Mouse (Mus musculus) cerebellum, adult 2 months (tissue): ENCODE measurements around the gene Gng7. TPM values are rescaled to one million over a fixed set of nuclear protein-coding genes. Genes with fewer than 3 reads are reported as not detected.

Experiments
- DNase-seq, 2 experiments: peaks; one replicate each; pipeline ENCODE4 v3.0.0; 2021
- H3K27ac ChIP-seq: fragments of 200-500 bp; 2 replicates; pipeline ENCODE4 v1.5.1; 2012; ENCODE audit warnings: low read length, control low read depth, inconsistent platforms; ENCODE audit not compliant: insufficient read depth
- H3K27me3 ChIP-seq: fragments of 200-500 bp; 2 replicates; pipeline ENCODE4 v1.6.1; 2012; ENCODE audit warnings: inconsistent platforms, mild to moderate bottlenecking, low read length, moderate library complexity; ENCODE audit not compliant: control insufficient read depth, insufficient read depth
- H3K4me1 ChIP-seq: fragments of 200-500 bp; 2 replicates; pipeline ENCODE4 v1.6.1; 2011; ENCODE audit warnings: low read length; ENCODE audit not compliant: control insufficient read depth, insufficient read depth
- H3K4me3 ChIP-seq: fragments of 200-500 bp; replicated peaks from 2 replicates; pipeline ENCODE3; 2011; ENCODE audit warnings: mild to moderate bottlenecking, low read depth, low read length, control low read depth; ENCODE audit not compliant: insufficient read depth
- CTCF ChIP-seq: fragments of 200-500 bp; IDR thresholded peaks from 2 replicates; pipeline ENCODE4 v1.5.1; 2011; ENCODE audit warnings: low read depth, mild to moderate bottlenecking, control low read depth, low read length, moderate library complexity, borderline replicate concordance; ENCODE audit not compliant: insufficient read depth
- POLR2A ChIP-seq: fragments of 200-500 bp; IDR thresholded peaks from 2 replicates; pipeline ENCODE4 v1.6.1; 2011; ENCODE audit warnings: low read length, control low read depth, borderline replicate concordance; ENCODE audit not compliant: insufficient read depth
- WGBS: fragments of 180-500 bp; shearing (Covaris S2); methylation state at CpG from one replicate; pipeline ENCODE4 v1.1.7; 2018; 5-methylcytosine and 5-hydroxymethylcytosine counted together
- polyA plus RNA-seq: library from polyadenylated mRNA; depleted of rRNA; stranded (reverse); fragments of >200 nt; gene quantifications from 2 replicates; pipeline ENCODE4 v1.2.3, GENCODE M21; 2012

The Gng7 gene
- polyA plus RNA-seq, 1 experiment: 23.0 TPM

GRCm38 (mm10) chr10:81022744-81023143 lies 8.0 kb upstream of the Gng7 start:
- WGBS: 69% methylated on average over 8 of the region's 8 CpGs
- TF ChIP-seq POLR2A (no peak), CTCF (peak; percentile 56; the same call in 1 of the 2 replicates)
- Histone ChIP-seq H3K27ac (no peak overlapping the region), H3K27me3 (no peaks in the 10 kb centered on the region), H3K4me1 (peaks cover 63% of the 10 kb centered on the region), H3K4me3 (no peak overlapping the region)
- DNase-seq: no peak

- Histone ChIP-seq H3K4me1 (peaks cover 52% of the 10 kb centered on the region), H3K27me3 (no peaks in the 10 kb centered on the region), H3K27ac (peak overlapping the region; percentile 22; the same call in 1 of the 2 replicates), H3K4me3 (peak overlapping the region; percentile 19)
- 13% methylated on average over 26 of the region's 26 CpGs for WGBS
- DNase-seq: no peak
- TF ChIP-seq CTCF (no peak), POLR2A (no peak)
Observed at GRCm38 (mm10) chr10:81021547-81022110, 6.9 kb upstream of the Gng7 start.

GRCm38 (mm10) chr10:81020207-81020606 lies 5.5 kb upstream of the Gng7 start:
- peak overlapping the region; percentile 43 for H3K27ac ChIP-seq
- TF ChIP-seq CTCF (no peak), POLR2A (no peak)
- no peak overlapping the region for H3K4me3 ChIP-seq
- 38% methylated on average over 2 of the region's 2 CpGs for WGBS
- H3K27me3 ChIP-seq: no peaks in the 10 kb centered on the region
- peaks cover 45% of the 10 kb centered on the region for H3K4me1 ChIP-seq
- no peak for DNase-seq

GRCm38 (mm10) chr10:81019687-81020086 lies 4.9 kb upstream of the Gng7 start:
- H3K27ac ChIP-seq: peak overlapping the region; percentile 43
- H3K27me3 ChIP-seq: no peaks in the 10 kb centered on the region
- no peak for DNase-seq
- WGBS: 30% methylated on average over 6 of the region's 6 CpGs
- H3K4me3 ChIP-seq: no peak overlapping the region
- H3K4me1 ChIP-seq: peaks cover 45% of the 10 kb centered on the region
- TF ChIP-seq CTCF: no peak
- no peak for TF ChIP-seq POLR2A

- no peak for DNase-seq
- TF ChIP-seq POLR2A (no peak), CTCF (no peak)
- H3K4me1 ChIP-seq: peaks cover 32% of the 10 kb centered on the region
- 46% methylated on average over 10 of the region's 10 CpGs for WGBS
- no peak overlapping the region for H3K4me3 ChIP-seq
- H3K27ac ChIP-seq: no peak overlapping the region
- no peaks in the 10 kb centered on the region for H3K27me3 ChIP-seq
Observed at GRCm38 (mm10) chr10:81018326-81018725, 3.6 kb upstream of the Gng7 start.

GRCm38 (mm10) chr10:81016645-81017044 lies 1.9 kb upstream of the Gng7 start:
- no peak for TF ChIP-seq POLR2A
- peak; percentile 90 for TF ChIP-seq CTCF
- DNase-seq: peak; percentile 67 to 80

GRCm38 (mm10) chr10:81015666-81016065 lies 921 bp upstream of the Gng7 start:
- Histone ChIP-seq H3K27ac (no peak overlapping the region), H3K27me3 (no peaks in the 10 kb centered on the region), H3K4me1 (peaks cover 10% of the 10 kb centered on the region), H3K4me3 (no peak overlapping the region)
- TF ChIP-seq CTCF (no peak), POLR2A (no peak)
- no peak for DNase-seq
- WGBS: 91% methylated on average over 2 of the region's 2 CpGs

More at GRCm38 (mm10) chr10:81016645-81017044, 1.9 kb upstream of the Gng7 start:
- Histone ChIP-seq H3K4me3 (no peak overlapping the region), H3K27me3 (no peaks in the 10 kb centered on the region), H3K4me1 (peaks cover 19% of the 10 kb centered on the region), H3K27ac (no peak overlapping the region)
- WGBS: 9% methylated on average over 7 of the region's 7 CpGs

- H3K4me3 ChIP-seq: no peak overlapping the region
- H3K4me1 ChIP-seq: peaks cover 3% of the 10 kb centered on the region; the same call in 1 of the 2 replicates
- H3K27ac ChIP-seq: peak overlapping the region; percentile 16
- WGBS: 43% methylated on average over 6 of the region's 6 CpGs
- DNase-seq: no peak
- no peaks in the 10 kb centered on the region for H3K27me3 ChIP-seq
- TF ChIP-seq CTCF (no peak), POLR2A (no peak)
Observed at GRCm38 (mm10) chr10:81010851-81011250, 3.9 kb downstream of the Gng7 start.
